Mouse (Mus musculus) gastrocnemius, postnatal 14 days (tissue): ENCODE results near the gene Diras1. TPM values are rescaled to one million over a fixed set of nuclear protein-coding genes. Genes with fewer than 3 reads are reported as not detected.

Experiments
- DNase-seq: peaks from one replicate; pipeline ENCODE4 v3.0.0; 2021; ENCODE audit warnings: mixed read lengths
- intact Hi-C: fragments of 180-260 bp; cut with DNase I; formaldehyde crosslinking; loops from one replicate; pipeline ENCODE4 v1.15.1; 2025; ENCODE audit warnings: low total_unique reads
- total RNA-seq, 2 experiments: library from RNA; stranded (reverse); gene quantifications; 2 replicates each; pipeline ENCODE4 v1.2.3; 2021

Diras1 gene
- total RNA-seq, 2 experiments from 2014 or later, result 0.24 to 0.72 TPM

DNA sequence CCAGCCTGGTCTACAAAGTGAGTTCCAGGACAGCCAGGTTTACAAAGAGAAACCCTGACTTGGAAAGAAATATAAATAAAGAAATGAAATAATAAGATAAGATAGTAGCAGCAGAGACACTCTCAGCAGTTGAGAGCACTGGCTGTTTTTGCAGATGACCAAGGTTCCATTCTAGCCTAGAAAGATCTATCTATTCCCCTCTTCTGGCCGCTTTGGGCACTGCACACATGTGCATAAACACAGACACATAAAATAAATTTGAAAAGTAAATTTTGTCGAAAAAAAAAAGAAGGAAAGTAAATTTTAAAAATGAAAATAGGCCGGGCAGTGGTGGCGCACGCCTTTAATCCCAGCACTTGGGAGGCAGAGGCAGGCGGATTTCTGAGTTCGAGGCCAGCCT is 10.8 kb upstream of the Diras1 start:
- intact Hi-C loops, result no loop called here
- no peak for DNase-seq

DNA sequence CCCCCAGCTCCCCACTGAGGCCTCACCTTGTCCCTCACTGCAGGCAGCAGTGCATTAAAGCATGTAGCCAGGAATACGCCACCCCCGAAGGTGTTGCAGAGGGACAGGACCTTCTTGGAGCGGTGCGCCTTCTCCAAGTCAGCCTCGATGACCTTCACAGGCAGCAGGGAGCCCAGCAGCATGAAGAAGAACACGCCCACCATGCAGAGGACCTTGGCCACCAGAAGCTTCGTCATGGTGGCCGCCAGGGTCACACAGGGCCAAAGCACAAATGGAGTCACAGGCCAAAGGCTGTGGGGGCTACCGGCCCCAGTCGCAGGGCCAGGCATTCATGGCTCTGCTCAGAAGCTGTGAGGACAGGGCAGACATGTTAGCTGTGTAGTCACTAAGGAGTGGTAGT is 8.1 kb upstream of the Diras1 start:
- DNase-seq, result no peak
- intact Hi-C loops, result no loop called here

DNA sequence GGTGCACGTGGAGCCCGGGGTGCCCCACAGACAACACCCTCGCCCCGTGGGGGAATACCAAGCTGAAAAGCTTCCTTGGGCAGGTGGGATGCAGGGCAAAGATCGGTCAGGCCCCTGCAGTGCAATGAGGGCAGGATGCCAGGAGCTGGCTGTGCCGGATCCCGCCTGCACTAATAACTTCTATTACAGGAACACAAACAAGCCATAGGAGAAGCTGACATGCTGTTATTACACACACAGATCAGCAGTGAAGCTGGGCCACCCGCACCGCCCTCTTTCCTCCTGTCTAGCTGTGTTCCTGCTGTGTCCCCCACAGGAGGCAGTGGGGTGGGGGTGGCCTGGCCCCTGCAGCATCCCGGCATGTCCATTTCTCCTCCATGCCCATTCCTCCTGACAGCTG is 3.6 kb upstream of the Diras1 start:
- no peak for DNase-seq

DNA sequence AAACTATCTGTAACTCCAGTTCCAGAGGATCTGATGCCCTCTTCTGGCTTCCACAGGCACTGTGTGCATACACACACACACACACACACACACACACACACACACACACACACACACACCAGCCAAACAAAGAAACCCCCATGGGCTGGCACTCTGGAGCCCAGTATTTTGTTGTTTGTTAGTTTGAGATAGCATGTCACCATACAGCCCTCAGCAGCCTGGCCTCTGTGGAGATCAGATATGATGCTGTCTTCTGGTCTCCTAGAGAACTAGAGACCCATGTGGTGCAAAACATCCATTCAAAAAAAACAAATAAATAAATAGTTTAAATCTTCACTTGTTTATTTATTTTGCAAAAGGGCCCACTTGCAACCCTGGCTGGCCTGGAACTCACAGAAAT is 2.8 kb upstream of the Diras1 start:
- intact Hi-C loops, result no loop called here
- DNase-seq, result no peak

More for the DNA sequence above, 3.6 kb upstream of the Diras1 start:
- intact Hi-C loops, result no loop called here

DNA sequence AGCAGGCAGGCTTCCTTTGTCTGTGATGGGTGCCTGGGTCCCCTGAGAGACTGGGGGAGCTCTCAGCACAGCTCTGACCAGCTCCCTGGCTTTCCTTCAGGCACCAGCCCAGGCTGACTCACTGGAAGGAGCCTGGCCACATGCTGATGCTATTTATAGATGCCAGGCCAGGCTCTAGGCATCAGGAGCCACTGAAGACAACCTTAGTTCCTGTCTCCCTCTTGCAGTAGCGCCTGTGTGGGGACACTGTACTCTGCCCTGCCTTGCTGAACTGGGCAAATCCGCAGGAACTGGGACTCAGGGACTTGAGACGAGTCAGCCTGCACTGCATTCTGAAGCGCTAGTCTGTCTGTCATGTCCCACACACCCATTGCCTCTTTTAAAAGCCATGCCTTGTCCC is 1.9 kb upstream of the Diras1 start:
- intact Hi-C loops, result no loop called here
- DNase-seq, result peak; percentile 57

DNA sequence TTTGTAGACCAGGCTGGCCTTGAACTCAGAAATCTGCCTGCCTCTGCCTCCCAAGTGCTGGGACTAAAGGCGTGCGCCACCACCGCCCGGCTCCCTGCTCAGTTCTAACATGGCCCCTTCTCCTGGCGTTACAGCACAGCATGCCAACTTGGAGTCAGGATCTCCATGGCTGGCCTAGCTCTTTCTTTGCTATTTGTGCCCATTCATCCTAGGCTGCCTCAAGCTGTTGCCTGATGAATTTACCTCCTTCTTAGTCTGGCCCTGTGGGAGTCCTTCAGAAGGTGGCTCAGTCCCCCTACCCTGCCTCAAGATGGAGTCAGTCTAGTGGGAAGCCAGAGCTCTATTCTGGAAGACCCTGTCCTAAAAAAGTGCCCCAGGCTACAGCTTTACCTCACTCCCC is 1.4 kb upstream of the Diras1 start:
- DNase-seq, result no peak
- intact Hi-C loops, result no loop called here

DNA sequence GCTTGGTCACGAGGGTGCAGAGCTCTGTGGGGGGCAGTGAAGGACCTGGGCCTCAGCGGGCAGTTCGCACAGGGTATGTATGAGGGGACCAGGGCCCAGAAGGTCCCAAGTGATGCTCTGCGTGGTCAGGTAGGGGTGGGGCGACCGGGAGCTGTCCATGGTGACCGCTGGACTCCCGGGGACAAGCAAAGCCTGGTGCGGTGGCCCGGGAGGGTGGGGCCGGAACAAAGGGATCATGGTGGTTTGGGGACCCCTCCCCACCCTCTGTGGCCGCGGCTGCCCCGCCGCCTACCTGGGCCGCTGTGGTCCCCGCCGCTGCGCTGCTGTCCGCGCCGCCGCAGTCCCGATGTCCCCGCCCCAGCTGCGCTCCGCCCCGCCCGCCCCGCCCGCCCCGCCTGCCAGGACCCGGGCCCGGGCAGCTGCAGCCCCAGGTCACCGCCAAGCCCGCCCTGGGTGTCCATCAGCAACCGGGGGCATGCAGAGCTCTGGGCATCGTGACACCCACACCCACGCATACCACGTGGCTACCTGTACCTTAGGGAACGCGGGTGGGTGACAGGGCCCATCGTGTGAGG is 328 bp downstream of the Diras1 start:
- DNase-seq, result no peak

GRCm38 (mm10) chr10:81024346-81024937 is 1.0 kb downstream of the Diras1 start:
- intact Hi-C loops, result loop anchor here (5.0 kb wide), 1 partner anchor 58 kb away; no protein-coding TSS in a partner anchor
- DNase-seq, result no peak

More for the DNA sequence above, 328 bp downstream of the Diras1 start:
- intact Hi-C loops, result no loop called here

- no peak for DNase-seq
- intact Hi-C loops, result loop anchor here (5.0 kb wide), 1 partner anchor 60 kb away; no protein-coding TSS in a partner anchor
Observed at GRCm38 (mm10) chr10:81022744-81023143, 2.7 kb downstream of the Diras1 start.

DNA sequence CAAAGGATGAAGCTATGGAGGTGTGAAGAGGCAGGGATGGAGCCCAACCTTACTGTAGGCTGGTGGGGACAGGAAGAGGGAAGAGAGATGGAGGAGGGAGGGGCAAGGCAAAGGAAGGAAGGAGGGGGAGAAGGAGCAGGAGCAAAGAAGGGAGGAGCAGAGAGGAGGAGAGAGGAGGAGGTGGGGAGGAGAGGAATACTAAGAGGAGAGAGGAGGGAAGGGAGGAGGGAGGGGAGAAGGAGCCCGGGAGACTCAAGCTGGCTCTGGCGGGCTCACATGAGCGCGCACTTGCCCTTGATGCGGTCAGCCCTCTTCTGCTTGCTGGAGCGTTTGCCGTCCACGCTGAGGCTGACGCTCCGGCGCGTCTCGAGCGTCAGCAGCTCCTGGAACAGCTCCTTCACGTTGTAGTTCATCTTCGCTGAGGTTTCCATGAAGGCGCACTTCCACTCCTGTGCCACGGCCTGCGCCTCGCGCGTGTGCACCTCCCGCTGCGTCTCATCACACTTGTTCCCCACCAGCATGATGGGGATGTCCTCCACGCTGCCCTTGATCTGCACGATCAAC is 3.8 kb downstream of the Diras1 start:
- intact Hi-C loops, result loop anchor here (5.0 kb wide), 1 partner anchor 61 kb away; no protein-coding TSS in a partner anchor
- no peak for DNase-seq

DNA sequence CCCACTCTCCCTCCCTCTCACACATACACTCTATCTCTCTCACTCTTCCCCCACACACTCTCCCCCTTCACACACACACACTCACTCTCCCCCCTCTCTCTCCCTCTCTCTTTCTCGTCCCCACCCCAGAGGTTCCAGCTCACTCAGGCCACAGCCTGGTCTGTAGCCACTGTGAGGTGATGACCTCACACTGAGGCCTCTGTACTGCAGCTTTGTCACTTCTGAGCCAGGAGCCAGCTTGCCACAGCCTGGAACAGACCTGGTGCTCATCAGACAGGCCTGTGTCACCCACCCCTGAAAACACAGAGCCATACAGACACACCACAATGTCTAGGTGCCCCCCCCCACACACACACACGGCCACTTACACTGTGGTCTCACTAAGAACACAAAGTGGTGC is 5.3 kb downstream of the Diras1 start:
- intact Hi-C loops, result loop anchor here (5.0 kb wide), 1 partner anchor 62 kb away; no protein-coding TSS in a partner anchor
- no peak for DNase-seq

DNA sequence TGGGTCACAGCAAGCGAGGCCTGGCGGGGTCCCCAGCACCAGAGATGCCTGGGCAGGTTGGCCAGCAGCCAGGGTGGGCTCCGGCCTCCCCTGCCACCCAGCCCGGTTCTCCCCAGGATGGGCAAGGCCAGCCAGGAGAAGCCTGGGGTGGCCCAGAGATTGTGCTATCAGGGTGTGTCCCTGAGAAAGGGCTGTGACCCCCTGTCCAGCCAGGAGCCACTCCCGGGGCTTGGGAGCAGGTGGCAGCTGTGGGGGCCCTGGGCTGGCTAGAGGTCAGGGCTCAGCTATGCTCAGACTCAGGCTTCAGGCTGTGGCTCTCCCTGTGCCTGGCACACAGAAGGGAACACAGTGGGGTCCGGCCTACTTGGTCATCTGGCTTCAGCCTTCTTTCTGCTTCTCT is 5.8 kb downstream of the Diras1 start:
- intact Hi-C loops, result loop anchor here (5.0 kb wide), 1 partner anchor 63 kb away; no protein-coding TSS in a partner anchor
- DNase-seq, result no peak

- intact Hi-C loops, result no loop called here
- peak; percentile 72 for DNase-seq
Observed at GRCm38 (mm10) chr10:81018326-81018725, 7.1 kb downstream of the Diras1 start.

GRCm38 (mm10) chr10:81016645-81017044 is 8.8 kb downstream of the Diras1 start:
- intact Hi-C loops, result no loop called here
- DNase-seq, result peak; percentile 68

DNA sequence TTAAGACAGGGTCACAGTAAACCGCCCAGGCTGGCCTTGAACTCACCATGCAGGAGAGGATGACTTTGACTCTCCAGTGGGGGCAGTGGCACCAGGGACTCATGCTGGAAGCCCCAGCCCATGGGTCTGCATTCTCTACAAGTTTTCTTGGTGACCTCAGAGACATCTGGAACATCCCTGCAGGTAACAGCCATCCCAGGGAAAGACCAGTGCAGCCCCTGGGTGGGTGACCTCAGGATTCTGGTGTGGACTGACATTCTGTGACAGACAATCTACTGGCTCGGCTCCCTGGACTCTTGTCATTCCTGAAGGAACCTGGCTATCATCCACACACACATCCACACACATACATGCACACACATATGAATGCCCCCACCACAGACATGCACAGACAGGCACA is 9.8 kb downstream of the Diras1 start:
- intact Hi-C loops, result no loop called here
- no peak for DNase-seq

- intact Hi-C loops, result no loop called here
- peak; percentile 94 for DNase-seq
Observed at GRCm38 (mm10) chr10:81014393-81015384, 10.8 kb downstream of the Diras1 start, which contains the start of gene Gng7. Gng7 (minus strand) TSS chr10:81014945.

GRCm38 (mm10) chr10:81010851-81011250 is 14.6 kb downstream of the Diras1 start:
- intact Hi-C loops, result no loop called here

DNA sequence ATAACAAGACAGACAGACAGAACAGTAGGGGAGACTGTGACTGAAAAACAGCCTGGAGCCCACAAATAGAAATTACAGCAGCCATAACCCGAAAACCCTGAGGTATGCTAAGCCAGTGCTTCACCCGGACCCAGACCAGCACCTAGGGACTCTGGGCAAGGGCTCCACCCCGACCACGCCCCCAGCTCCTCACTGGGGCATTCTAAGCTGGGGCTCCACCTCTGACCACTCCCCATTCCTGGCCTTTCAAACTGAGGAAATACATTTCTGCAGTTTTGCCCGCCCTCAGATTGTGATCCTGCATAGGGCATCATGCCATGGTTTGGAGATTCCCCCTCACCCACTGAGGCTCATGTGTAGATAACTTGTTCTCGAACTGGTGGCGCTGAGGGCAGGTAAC is 18.2 kb downstream of the Diras1 start:
- intact Hi-C loops, result loop anchor here (5.0 kb wide), 2 partner anchors 75 to 155 kb away; no protein-coding TSS in a partner anchor
- no peak for DNase-seq

More at GRCm38 (mm10) chr10:81010851-81011250, 14.6 kb downstream of the Diras1 start:
- no peak for DNase-seq

DNA sequence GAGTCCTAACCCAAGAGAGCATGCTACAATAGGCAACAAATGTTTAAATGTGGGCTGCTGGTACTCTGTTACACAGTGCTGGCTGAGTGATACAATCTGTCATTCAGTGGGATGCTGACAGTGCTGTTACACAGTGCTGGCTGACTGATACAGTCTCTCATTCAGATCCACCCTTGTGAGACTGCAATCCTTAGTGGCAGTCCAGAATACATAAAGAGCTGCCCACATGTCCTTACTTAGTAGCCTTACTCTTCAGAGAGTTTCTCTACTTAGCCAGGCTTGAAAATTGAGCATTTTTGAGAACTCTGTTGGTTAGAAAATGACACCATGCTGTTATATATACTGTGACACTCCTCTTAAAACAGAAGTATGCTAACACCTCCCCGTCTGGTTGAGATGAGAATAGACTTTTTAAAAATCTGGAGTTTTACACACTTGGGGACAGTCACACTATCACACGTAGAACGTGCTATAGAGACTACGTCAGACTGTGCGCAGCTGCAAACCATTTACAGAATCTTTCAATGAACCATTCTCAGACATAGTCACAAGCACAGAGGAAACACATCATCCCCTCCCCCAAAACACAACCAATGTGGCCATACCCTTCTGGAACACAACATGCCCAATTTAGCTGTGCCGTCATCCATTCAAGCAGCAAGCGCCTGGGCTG is 19.3 kb downstream of the Diras1 start:
- intact Hi-C loops, result loop anchor here (5.0 kb wide), 2 partner anchors 76 to 156 kb away; no protein-coding TSS in a partner anchor
- DNase-seq, result no peak
